Mouse (Mus musculus): ENCODE results near the gene Inafm1. TPM values are rescaled to one million over a fixed set of nuclear protein-coding genes. Genes with fewer than 3 reads are reported as not detected.

The Inafm1 gene
- polyA plus RNA-seq, 1 experiment: not detected

GRCm38 (mm10) chr7:16299419-16300035 is 26.1 kb upstream of the Inafm1 start:
- no peak for TF ChIP-seq CTCF (IDR thresholded peaks at IDR 0.05; ENCODE audit: insufficient read depth, low read depth, low read length)
- peak; percentile 50; the same call in 1 of the 2 replicates for TF ChIP-seq POLR2A (IDR thresholded peaks at IDR 0.05; ENCODE audit: insufficient read depth, low read depth, low read length)
- WGBS: under 1% methylated on average over 50 of the region's 52 CpGs
- Histone ChIP-seq H3K4me1 (ENCODE audit: control insufficient read depth, insufficient read depth, low read length) (peaks cover 13% of the 10 kb centered on the region), H3K27ac (ENCODE audit: insufficient read depth, low read depth, low read length) (peak overlapping the region; percentile 81), H3K4me3 (ENCODE audit: insufficient read depth, low read depth, low read length) (peak overlapping the region; percentile 74)

GRCm38 (mm10) chr7:16298927-16299326 is 25.5 kb upstream of the Inafm1 start:
- H3K4me1 ChIP-seq (ENCODE audit: control insufficient read depth, insufficient read depth, low read length): peaks cover 13% of the 10 kb centered on the region
- WGBS: 81% methylated on average over 5 of the region's 5 CpGs
- peak overlapping the region; percentile 81 for H3K27ac ChIP-seq (ENCODE audit: insufficient read depth, low read depth, low read length)
- TF ChIP-seq CTCF (IDR thresholded peaks at IDR 0.05; ENCODE audit: insufficient read depth, low read depth, low read length): no peak
- no peak for TF ChIP-seq POLR2A (IDR thresholded peaks at IDR 0.05; ENCODE audit: insufficient read depth, low read depth, low read length)
- peak overlapping the region; percentile 74 for H3K4me3 ChIP-seq (ENCODE audit: insufficient read depth, low read depth, low read length)

- Histone ChIP-seq H3K27ac (ENCODE audit: insufficient read depth, low read depth, low read length) (peak overlapping the region; percentile 20; the same call in 1 of the 2 replicates), H3K4me1 (ENCODE audit: control insufficient read depth, insufficient read depth, low read length) (peaks cover 13% of the 10 kb centered on the region), H3K4me3 (ENCODE audit: insufficient read depth, low read depth, low read length) (no peak overlapping the region)
- TF ChIP-seq POLR2A (IDR thresholded peaks at IDR 0.05; ENCODE audit: insufficient read depth, low read depth, low read length) (no peak), CTCF (IDR thresholded peaks at IDR 0.05; ENCODE audit: insufficient read depth, low read depth, low read length) (no peak)
- WGBS: 67% methylated on average over 2 of the region's 2 CpGs
These were observed 24.2 kb upstream of the Inafm1 start for GRCm38 (mm10) chr7:16297616-16298015.

GRCm38 (mm10) chr7:16296766-16297390 is 23.5 kb upstream of the Inafm1 start:
- peaks cover 13% of the 10 kb centered on the region for H3K4me1 ChIP-seq (ENCODE audit: control insufficient read depth, insufficient read depth, low read length)
- peak overlapping the region; percentile 92 for H3K27ac ChIP-seq (ENCODE audit: insufficient read depth, low read depth, low read length)
- WGBS: under 1% methylated on average over 22 of the region's 22 CpGs
- H3K4me3 ChIP-seq (ENCODE audit: insufficient read depth, low read depth, low read length): peak overlapping the region; percentile 43
- TF ChIP-seq CTCF (IDR thresholded peaks at IDR 0.05; ENCODE audit: insufficient read depth, low read depth, low read length) (no peak), POLR2A (IDR thresholded peaks at IDR 0.05; ENCODE audit: insufficient read depth, low read depth, low read length) (0 out of 2 replicates have a peak, but pooled peaks have one; percentile 31)

- Histone ChIP-seq H3K27ac (ENCODE audit: insufficient read depth, low read depth, low read length) (peak overlapping the region; percentile 66; the same call in 1 of the 2 replicates), H3K4me3 (ENCODE audit: insufficient read depth, low read depth, low read length) (no peak overlapping the region), H3K4me1 (ENCODE audit: control insufficient read depth, insufficient read depth, low read length) (peaks cover 13% of the 10 kb centered on the region)
- WGBS: 34% methylated on average over 2 of the region's 2 CpGs
- TF ChIP-seq POLR2A (IDR thresholded peaks at IDR 0.05; ENCODE audit: insufficient read depth, low read depth, low read length) (no peak), CTCF (IDR thresholded peaks at IDR 0.05; ENCODE audit: insufficient read depth, low read depth, low read length) (no peak)
These were observed 22.7 kb upstream of the Inafm1 start for GRCm38 (mm10) chr7:16296146-16296545.

GRCm38 (mm10) chr7:16295321-16295900 is 22.0 kb upstream of the Inafm1 start:
- TF ChIP-seq POLR2A (IDR thresholded peaks at IDR 0.05; ENCODE audit: insufficient read depth, low read depth, low read length): peak; percentile 45
- TF ChIP-seq CTCF (IDR thresholded peaks at IDR 0.05; ENCODE audit: insufficient read depth, low read depth, low read length): no peak; the same call in 1 of the 2 replicates
- peaks cover 13% of the 10 kb centered on the region for H3K4me1 ChIP-seq (ENCODE audit: control insufficient read depth, insufficient read depth, low read length)
- WGBS: 1% methylated on average over 41 of the region's 41 CpGs
- H3K27ac ChIP-seq (ENCODE audit: insufficient read depth, low read depth, low read length): peak overlapping the region; percentile 85
- H3K4me3 ChIP-seq (ENCODE audit: insufficient read depth, low read depth, low read length): peak overlapping the region; percentile 62

- H3K4me1 ChIP-seq (ENCODE audit: control insufficient read depth, insufficient read depth, low read length): peaks cover 13% of the 10 kb centered on the region
- TF ChIP-seq CTCF (IDR thresholded peaks at IDR 0.05; ENCODE audit: insufficient read depth, low read depth, low read length): peak; percentile 89
- TF ChIP-seq POLR2A (IDR thresholded peaks at IDR 0.05; ENCODE audit: insufficient read depth, low read depth, low read length): peak; percentile 23; the same call in 1 of the 2 replicates
- peak overlapping the region; percentile 62 for H3K4me3 ChIP-seq (ENCODE audit: insufficient read depth, low read depth, low read length)
- WGBS: under 1% methylated on average over 23 of the region's 23 CpGs
- H3K27ac ChIP-seq (ENCODE audit: insufficient read depth, low read depth, low read length): peak overlapping the region; percentile 85
These were observed 21.4 kb upstream of the Inafm1 start for GRCm38 (mm10) chr7:16294837-16295236.

- Histone ChIP-seq H3K27ac (ENCODE audit: insufficient read depth, low read depth, low read length) (no peak overlapping the region), H3K4me3 (ENCODE audit: insufficient read depth, low read depth, low read length) (no peak overlapping the region), H3K4me1 (ENCODE audit: control insufficient read depth, insufficient read depth, low read length) (peaks cover 13% of the 10 kb centered on the region)
- 24% methylated on average over 4 of the region's 4 CpGs for WGBS
- TF ChIP-seq CTCF (IDR thresholded peaks at IDR 0.05; ENCODE audit: insufficient read depth, low read depth, low read length) (no peak), POLR2A (IDR thresholded peaks at IDR 0.05; ENCODE audit: insufficient read depth, low read depth, low read length) (no peak)
These were observed 20.9 kb upstream of the Inafm1 start for GRCm38 (mm10) chr7:16294346-16294745.

- Histone ChIP-seq H3K4me3 (ENCODE audit: insufficient read depth, low read depth, low read length) (no peak overlapping the region), H3K4me1 (ENCODE audit: control insufficient read depth, insufficient read depth, low read length) (peaks cover 16% of the 10 kb centered on the region), H3K27ac (ENCODE audit: insufficient read depth, low read depth, low read length) (no peak overlapping the region)
- TF ChIP-seq POLR2A (IDR thresholded peaks at IDR 0.05; ENCODE audit: insufficient read depth, low read depth, low read length) (no peak), CTCF (IDR thresholded peaks at IDR 0.05; ENCODE audit: insufficient read depth, low read depth, low read length) (no peak)
- WGBS: 90% methylated on average over 1 of the region's 1 CpGs
These were observed 14.4 kb upstream of the Inafm1 start for GRCm38 (mm10) chr7:16287791-16288190.

Data from olfactory bulb, adult 2 months (tissue).